Mouse (Mus musculus) kidney, postnatal 0 days (tissue): ENCODE measurements around the gene Gnat1. TPM values are rescaled to one million over a fixed set of nuclear protein-coding genes. Genes with fewer than 3 reads are reported as not detected.

Experiments used
- ATAC-seq: fragments of 200-750 bp; cut with Nextera tagmentation; replicated peaks from 2 replicates; pipeline ENCODE4 v1.8.0; 2017; ENCODE audit warnings: low read depth, moderate number of reproducible peaks, moderate TSS enrichment, moderate library complexity; ENCODE audit not compliant: low FRiP score
- DNase-seq: peaks from one replicate; pipeline ENCODE4 v3.0.0-alpha.2; 2016; ENCODE audit warnings: low spot score
- H3K27ac ChIP-seq: fragments of 300-500 bp; sonication (generic); 2 replicates; pipeline ENCODE4 v1.5.1; 2014; ENCODE audit warnings: mild to moderate bottlenecking
- H3K27me3 ChIP-seq: fragments of 300-500 bp; sonication (generic); 2 replicates; pipeline ENCODE4 v1.6.1; 2014; ENCODE audit warnings: low read length, mixed read lengths; ENCODE audit not compliant: insufficient read depth
- H3K36me3 ChIP-seq: fragments of 300-500 bp; sonication (generic); 2 replicates; pipeline ENCODE4 v1.6.1; 2014; ENCODE audit warnings: low read length, mixed read lengths; ENCODE audit not compliant: insufficient read depth
- H3K4me1 ChIP-seq: fragments of 300-500 bp; sonication (generic); replicated peaks from 2 replicates; pipeline ENCODE4 v1.6.1; 2014; ENCODE audit warnings: antibody characterized with exemption, low read length, mixed read lengths; ENCODE audit not compliant: insufficient read depth
- H3K4me2 ChIP-seq: fragments of 300-500 bp; sonication (generic); 2 replicates; pipeline ENCODE4 v1.6.1; 2014; ENCODE audit warnings: mild to moderate bottlenecking, low read length, moderate library complexity, mixed read lengths
- H3K4me3 ChIP-seq: fragments of 300-500 bp; sonication (generic); replicated peaks from 2 replicates; pipeline ENCODE4 v1.5.1; 2014; ENCODE audit warnings: low read depth, low read length
- H3K9ac ChIP-seq: fragments of 300-500 bp; sonication (generic); 2 replicates; pipeline ENCODE4 v1.6.1; 2014; ENCODE audit warnings: low read depth, low read length
- H3K9me3 ChIP-seq: fragments of 300-500 bp; sonication (generic); replicated peaks from 2 replicates; pipeline ENCODE4 v1.6.1; 2016; ENCODE audit warnings: low read length, inconsistent platforms, mixed read lengths
- CTCF ChIP-seq: IDR thresholded peaks from 2 replicates; pipeline ENCODE4 v1.5.1; 2016; ENCODE audit warnings: antibody characterized with exemption, low read depth, mild to moderate bottlenecking, moderate library complexity
- WGBS: fragments of 180-500 bp; shearing (Covaris S2); extraction: QIAGEN DNeasy Blood & Tissue Kit; methylation state at CpG from one replicate; pipeline ENCODE4 v1.1.7; 2014; 5-methylcytosine and 5-hydroxymethylcytosine counted together
- polyA plus RNA-seq: library from polyadenylated mRNA; unstranded; fragments of >200 nt; fragmentation: Nextera tagmentation; extraction: Ambion mirVana; gene quantifications from 2 replicates; pipeline ENCODE4 v1.2.1, GENCODE M21; 2015

Gene Gnat1
- polyA plus RNA-seq, 1 experiment from 2014 or later, result 0.89 TPM

DNA sequence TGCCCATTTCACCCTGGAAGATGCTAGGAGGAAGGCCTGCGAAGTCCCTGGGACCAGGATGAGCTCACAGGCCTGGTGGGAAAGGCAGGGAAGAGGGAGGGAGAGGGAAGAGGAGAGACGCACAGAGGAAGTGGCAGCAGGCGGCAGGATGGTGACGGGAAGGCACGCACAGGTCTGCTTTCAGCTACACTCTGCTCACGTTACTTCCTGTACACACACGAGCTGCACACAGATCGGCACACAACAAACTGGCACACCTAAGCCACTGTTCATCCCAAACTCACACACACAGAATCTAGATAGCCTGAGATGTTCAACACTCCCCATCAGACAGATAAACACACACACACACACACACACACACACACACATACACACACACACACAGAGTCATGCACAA is 10.9 kb upstream of the Gnat1 start:
- Histone ChIP-seq H3K4me1 (no peaks in the 10 kb centered on the region; the same call in 1 of the 2 replicates), H3K27ac (no peak overlapping the region), H3K4me2 (no peak overlapping the region), H3K9me3 (no peaks in the 10 kb centered on the region), H3K36me3 (peaks cover 43% of the 10 kb centered on the region), H3K9ac (no peak overlapping the region), H3K4me3 (no peak overlapping the region), H3K27me3 (no peaks in the 10 kb centered on the region)
- DNase-seq (no peak), ATAC-seq (no peak)
- WGBS, result 70% methylated on average over 8 of the region's 8 CpGs
- TF ChIP-seq CTCF, result no peak

DNA sequence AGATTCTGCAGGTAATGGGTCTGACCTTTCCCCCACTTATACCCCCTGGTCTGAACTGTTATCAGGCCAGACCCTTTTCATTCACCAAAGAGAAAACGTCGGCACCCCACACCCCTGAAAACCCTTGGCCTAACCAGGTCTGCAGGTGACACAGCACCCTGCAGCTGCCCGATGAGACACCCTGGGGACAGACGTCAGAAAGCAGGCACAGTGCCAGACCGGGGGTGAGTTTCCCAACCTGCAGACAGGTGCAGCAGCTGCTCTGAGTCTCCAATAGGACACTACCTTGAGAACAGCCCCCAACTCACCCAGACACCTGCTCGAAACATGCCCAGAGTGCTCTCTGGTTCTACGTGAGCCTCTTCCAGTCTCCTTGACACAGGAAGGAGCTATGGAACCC is 9.4 kb upstream of the Gnat1 start:
- 73% methylated on average over 7 of the region's 7 CpGs for WGBS
- no peak for ATAC-seq
- H3K4me3 ChIP-seq, result no peak overlapping the region

DNA sequence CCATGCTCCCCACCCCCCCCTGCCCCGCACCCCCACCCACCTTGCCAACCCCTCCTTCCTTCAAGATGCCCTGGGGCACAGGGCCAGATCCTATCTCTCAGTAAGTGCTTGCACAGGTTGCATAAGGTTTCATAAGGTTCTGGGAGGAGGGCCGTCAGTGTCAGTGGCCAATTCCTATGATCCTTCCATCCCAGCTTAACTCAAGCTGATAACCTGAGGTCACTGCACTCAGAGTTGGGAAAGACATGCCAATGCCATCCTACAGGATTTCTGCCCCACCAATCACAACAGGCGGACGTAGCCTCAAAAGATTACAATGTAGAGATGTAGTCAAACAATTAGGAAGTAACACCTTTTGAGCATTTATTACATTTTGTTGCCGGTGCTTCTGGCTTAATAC is 8.9 kb upstream of the Gnat1 start:
- DNase-seq, result no peak
- 86% methylated on average over 5 of the region's 5 CpGs for WGBS

More for the DNA sequence above, 9.4 kb upstream of the Gnat1 start:
- Histone ChIP-seq H3K27ac (no peak overlapping the region), H3K4me1 (no peaks in the 10 kb centered on the region; the same call in 1 of the 2 replicates), H3K36me3 (peaks cover 50% of the 10 kb centered on the region), H3K4me2 (no peak overlapping the region), H3K27me3 (no peaks in the 10 kb centered on the region), H3K9ac (no peak overlapping the region), H3K9me3 (no peaks in the 10 kb centered on the region)
- TF ChIP-seq CTCF, result no peak
- no peak for DNase-seq

DNA sequence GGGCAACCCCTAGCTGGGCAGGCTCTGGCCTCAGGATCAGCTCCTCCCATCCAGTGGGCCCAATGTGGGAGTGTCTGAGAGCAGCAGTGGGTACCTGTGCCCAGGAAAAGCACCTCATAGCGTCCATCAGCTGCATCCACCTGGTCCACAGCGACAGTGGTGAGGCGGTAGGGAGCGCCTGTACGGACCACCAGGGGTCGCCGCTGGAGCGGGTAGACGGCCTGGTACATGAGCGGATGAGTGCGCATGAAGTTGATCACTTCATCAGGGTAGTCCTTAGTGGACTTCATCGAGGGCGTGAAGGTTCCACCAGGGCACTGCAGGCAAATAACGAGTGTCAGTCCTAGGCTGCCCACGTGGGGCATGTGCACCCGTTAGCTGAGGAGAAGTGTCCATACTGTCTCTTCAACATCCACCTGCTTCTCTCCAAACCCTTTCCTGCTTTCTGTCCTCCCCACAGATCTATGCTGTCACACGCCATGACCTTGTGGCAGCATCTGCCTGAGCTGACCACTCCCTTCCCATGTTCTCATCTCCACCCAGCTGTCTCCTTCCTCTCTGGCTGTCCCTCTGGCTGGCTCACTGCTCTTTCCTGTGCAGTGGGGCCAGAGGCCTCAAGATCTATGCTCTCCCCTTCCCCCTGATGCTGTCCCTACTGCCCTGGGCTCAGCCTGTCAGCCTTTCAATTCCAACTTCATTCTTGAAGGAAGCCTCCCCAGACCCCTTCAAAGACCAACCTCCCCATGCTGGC is 5.9 kb upstream of the Gnat1 start:
- DNase-seq, result peak; percentile 84
- ATAC-seq, result peak; percentile 69
- no peak overlapping the region for H3K27ac ChIP-seq
- no peaks in the 10 kb centered on the region for H3K9me3 ChIP-seq
- no peak overlapping the region for H3K4me3 ChIP-seq
- TF ChIP-seq CTCF, result peak; percentile 88
- H3K4me2 ChIP-seq, result no peak overlapping the region
- H3K36me3 ChIP-seq, result peaks cover 43% of the 10 kb centered on the region
- 34% methylated on average over 17 of the region's 17 CpGs for WGBS
- H3K27me3 ChIP-seq, result no peaks in the 10 kb centered on the region
- no peaks in the 10 kb centered on the region for H3K4me1 ChIP-seq
- H3K9ac ChIP-seq, result no peak overlapping the region

More for the DNA sequence above, 8.9 kb upstream of the Gnat1 start:
- peaks cover 54% of the 10 kb centered on the region for H3K36me3 ChIP-seq
- no peak for ATAC-seq
- no peak for TF ChIP-seq CTCF
- H3K4me2 ChIP-seq, result no peak overlapping the region
- no peak overlapping the region for H3K9ac ChIP-seq
- H3K27ac ChIP-seq, result no peak overlapping the region
- H3K4me1 ChIP-seq, result no peaks in the 10 kb centered on the region; the same call in 1 of the 2 replicates
- no peak overlapping the region for H3K4me3 ChIP-seq
- no peaks in the 10 kb centered on the region for H3K9me3 ChIP-seq
- no peaks in the 10 kb centered on the region for H3K27me3 ChIP-seq

DNA sequence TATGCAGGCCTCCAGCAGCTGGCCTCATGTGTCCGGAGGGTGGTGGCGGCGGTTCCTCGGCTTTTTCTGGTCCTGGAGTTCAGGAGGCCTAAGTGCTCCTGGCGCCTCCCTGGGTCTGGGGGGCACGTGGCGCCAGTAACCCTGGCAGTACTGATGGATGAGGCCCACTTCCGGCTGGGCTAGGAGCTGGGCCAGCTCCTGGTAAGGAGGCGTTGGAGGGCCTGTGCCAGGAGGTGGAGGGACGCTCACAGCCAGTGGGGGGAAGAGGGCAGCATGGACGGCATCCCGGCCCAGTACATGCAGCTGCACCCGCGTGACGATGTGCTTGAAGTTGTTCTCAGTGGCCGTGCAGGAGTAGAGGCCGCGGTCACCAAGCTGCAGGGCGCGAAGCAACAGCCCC is 2.9 kb upstream of the Gnat1 start:
- no peak for TF ChIP-seq CTCF
- Histone ChIP-seq H3K27ac (no peak overlapping the region), H3K4me2 (no peak overlapping the region), H3K9ac (no peak overlapping the region), H3K4me3 (no peak overlapping the region), H3K36me3 (peaks cover 19% of the 10 kb centered on the region; the same call in 1 of the 2 replicates), H3K9me3 (no peaks in the 10 kb centered on the region), H3K27me3 (peaks cover 3% of the 10 kb centered on the region), H3K4me1 (no peaks in the 10 kb centered on the region)
- ATAC-seq, result no peak
- WGBS, result 78% methylated on average over 20 of the region's 20 CpGs
- no peak for DNase-seq

DNA sequence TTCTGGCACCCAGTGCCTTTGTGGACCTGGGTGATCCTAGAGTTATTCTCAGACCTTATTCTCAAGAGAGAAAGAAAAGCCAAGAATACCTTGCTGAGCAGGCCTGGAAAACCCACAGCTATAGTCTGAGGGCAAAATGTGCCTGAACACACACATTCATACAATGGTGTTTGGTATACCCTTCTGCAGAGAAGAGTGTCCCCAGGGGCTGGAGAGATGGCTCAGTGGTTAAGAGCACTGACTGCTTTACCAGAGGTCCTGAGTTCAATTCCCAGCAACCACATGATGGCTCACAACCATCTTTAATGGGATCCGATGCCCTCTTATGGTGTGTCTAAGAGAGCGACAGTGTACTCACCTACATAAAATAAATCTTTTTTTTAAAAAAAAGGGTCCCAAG is 651 bp downstream of the Gnat1 start:
- TF ChIP-seq CTCF, result no peak
- 83% methylated on average over 2 of the region's 2 CpGs for WGBS
- peaks cover 7% of the 10 kb centered on the region; the same call in 1 of the 2 replicates for H3K4me1 ChIP-seq

More for the DNA sequence above, 651 bp downstream of the Gnat1 start:
- Histone ChIP-seq H3K4me2 (no peak overlapping the region), H3K27ac (no peak overlapping the region), H3K9ac (no peak overlapping the region), H3K27me3 (peaks cover 14% of the 10 kb centered on the region), H3K36me3 (0 out of 2 replicates have a peak, but pooled peaks cover 10% of the 10 kb centered on the region), H3K4me3 (no peak overlapping the region), H3K9me3 (no peaks in the 10 kb centered on the region)
- ATAC-seq, result no peak
- no peak for DNase-seq
